Mouse (Mus musculus) left cerebral cortex, adult 2 months (tissue): ENCODE measurements at regions not wholly inside any gene's neighbourhood (a gene's known extent, or its start where the extent isn't known, plus 50 kb on each side); places are given as distances from the start of the nearest gene placed in this dataset.

Experiments
- DNase-seq, 2 experiments: peaks; one replicate each; pipeline ENCODE4 v3.0.0; 2021 to 2022; ENCODE audit warnings: low spot score in 2 of 2, mixed read lengths in 1 of 2; ENCODE audit errors: extremely low spot score in 1 of 2
- H3K27ac ChIP-seq: fragments of 200-600 bp; 2 replicates; pipeline ENCODE4 v1.8.1; 2022
- H3K4me3 ChIP-seq: fragments of 200-600 bp; 2 replicates; pipeline ENCODE4 v1.8.1; 2022
- CTCF ChIP-seq: fragments of 200-600 bp; IDR thresholded peaks from 2 replicates; pipeline ENCODE4 v1.8.1; 2022; ENCODE audit warnings: antibody characterized with exemption, mild to moderate bottlenecking, moderate library complexity
- intact Hi-C: fragments of 180-260 bp; cut with DNase I; formaldehyde crosslinking; loops from one replicate; pipeline ENCODE4 v1.15.1; 2025

DNA sequence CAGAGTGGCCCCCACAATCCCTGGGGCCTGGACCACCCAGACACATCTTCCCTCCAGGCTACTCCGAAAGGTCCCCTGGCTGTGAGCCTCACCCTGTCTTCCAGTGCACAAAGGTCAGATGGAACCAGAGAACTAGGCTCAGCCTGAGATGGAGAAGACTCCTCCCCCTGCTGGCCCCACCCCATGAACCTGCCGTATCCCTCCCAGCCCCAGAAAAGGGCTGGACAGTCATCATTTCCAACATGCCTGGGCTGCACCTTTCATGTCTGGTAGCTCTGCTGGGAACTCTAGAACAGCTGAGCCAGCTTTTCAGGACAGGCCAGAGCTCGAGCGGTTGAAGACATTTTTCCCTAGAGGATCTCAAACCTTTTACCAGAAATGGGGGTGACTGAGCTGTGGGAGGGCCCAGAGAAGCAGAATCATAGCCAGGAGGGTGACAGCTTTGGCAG, 77.8 kb downstream of the Zfp36l1 start:
- H3K27ac ChIP-seq = no peak overlapping the region
- no peak overlapping the region for H3K4me3 ChIP-seq
- no peak for DNase-seq
- no peak for TF ChIP-seq CTCF
- intact Hi-C loops = no loop called here

DNA sequence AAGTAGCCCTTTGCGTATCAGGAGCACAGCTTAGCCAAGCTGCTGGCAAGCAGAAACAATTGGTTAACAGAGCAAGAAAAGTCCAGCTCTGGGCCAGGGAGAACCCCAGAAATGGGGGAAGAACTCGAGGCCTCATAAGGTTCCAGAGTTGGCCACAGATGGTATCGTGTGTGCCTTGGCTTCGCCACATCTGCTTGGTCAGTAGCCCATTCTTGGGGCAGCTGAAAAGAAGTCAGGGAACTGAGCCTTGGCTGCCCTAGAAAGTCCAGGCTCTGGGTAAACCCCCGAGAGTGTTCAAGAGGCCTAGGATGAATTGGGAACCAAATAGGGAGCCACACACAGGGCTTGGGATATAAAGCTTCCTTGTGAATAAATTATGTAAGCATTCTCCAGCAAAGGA, 78.7 kb downstream of the Zfp36l1 start:
- DNase-seq = no peak
- no peak for TF ChIP-seq CTCF
- H3K27ac ChIP-seq = no peak overlapping the region
- H3K4me3 ChIP-seq = no peak overlapping the region
- intact Hi-C loops = no loop called here

DNA sequence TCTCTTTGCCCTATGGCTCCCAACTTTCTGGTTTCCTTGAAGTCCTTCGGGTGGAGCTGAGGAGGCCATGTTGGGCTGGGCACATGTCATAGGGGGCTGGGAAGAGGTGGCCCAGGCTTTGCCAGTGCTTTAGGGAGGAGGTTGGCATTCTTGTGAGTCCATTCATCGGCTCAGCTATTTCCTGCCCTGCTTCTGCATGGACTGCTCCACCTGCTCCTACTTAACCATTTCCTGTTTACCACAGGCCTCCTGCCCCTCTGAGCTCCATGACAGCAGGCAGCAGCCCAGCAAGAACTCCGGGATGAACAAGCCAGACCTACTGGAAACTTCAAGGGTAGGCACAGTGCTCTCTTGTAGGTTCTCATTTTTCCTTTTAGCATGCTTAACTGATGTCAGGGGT, 80.3 kb downstream of the Zfp36l1 start:
- no peak for DNase-seq
- intact Hi-C loops = no loop called here
- Histone ChIP-seq H3K4me3 (no peak overlapping the region), H3K27ac (no peak overlapping the region)
- TF ChIP-seq CTCF = no peak

DNA sequence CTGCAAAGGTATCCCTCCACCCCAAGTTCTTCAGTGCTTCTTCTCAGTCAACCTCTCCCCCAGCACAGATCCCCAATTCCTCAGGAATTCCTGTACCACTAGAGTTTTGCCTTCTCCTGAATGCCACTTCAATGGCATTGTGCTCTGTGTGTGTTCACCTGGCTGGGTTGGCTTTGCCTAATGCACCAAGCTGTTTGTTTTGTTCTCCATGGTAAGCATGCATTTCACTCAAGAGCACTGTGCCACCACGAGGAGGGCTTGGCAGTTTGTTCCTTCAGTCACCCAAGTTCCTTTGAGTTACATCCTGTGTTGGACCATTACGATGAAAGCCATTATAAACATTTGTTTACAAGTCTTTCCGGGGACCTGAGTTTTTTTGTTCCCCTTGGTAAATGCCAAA, 84.5 kb downstream of the Zfp36l1 start:
- Histone ChIP-seq H3K4me3 (no peak overlapping the region), H3K27ac (no peak overlapping the region)
- DNase-seq = no peak
- TF ChIP-seq CTCF = no peak
- intact Hi-C loops = no loop called here

DNA sequence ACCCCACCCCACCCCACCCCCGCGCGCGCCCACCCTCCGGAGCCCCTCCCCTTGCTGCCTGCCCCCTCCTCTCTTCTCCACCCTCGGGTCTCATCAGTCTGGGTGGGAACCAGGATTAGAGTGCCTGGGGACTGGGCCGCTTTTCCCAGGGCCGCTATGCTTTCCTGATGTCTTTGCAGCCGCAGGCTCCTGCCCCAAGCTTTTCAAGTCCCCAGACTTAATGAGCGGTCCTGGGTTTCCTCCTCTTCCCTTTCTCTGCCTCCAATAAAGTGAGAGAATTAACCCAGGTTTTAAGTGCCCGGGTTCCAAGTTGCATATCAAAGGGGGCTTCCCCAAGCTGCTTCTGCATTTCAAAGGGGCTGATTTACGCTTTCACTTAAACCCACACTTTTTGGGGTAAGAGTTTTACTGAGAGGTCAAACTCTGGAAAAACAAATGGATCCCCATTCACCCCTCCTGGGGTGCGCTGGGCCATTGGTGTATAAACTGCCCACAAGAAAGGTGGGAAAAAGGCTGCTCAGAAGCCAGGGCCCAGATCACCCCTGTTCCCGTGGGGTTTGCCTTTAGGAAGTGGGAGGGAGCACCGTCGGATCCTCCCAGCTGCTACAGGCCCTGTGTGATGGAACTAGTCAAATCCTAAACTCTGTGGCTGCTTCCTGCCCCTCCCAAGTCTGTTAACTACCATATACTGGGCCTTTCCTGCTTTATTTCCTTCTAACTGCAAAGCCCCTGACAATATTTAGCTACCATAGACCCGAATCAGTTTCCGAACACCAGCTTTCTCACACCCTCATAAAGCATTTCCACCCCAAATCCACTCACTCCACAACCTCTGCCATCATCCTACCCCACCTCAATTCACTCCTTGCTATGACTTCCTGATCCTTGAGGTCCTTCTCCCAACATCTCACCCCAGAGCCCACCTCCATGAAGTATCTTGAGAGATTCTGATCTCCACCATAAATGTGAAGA, 89.4 kb downstream of the Zfp36l1 start:
- DNase-seq = no peak
- no peak overlapping the region for H3K4me3 ChIP-seq
- intact Hi-C loops = no loop called here
- no peak overlapping the region for H3K27ac ChIP-seq
- no peak for TF ChIP-seq CTCF

DNA sequence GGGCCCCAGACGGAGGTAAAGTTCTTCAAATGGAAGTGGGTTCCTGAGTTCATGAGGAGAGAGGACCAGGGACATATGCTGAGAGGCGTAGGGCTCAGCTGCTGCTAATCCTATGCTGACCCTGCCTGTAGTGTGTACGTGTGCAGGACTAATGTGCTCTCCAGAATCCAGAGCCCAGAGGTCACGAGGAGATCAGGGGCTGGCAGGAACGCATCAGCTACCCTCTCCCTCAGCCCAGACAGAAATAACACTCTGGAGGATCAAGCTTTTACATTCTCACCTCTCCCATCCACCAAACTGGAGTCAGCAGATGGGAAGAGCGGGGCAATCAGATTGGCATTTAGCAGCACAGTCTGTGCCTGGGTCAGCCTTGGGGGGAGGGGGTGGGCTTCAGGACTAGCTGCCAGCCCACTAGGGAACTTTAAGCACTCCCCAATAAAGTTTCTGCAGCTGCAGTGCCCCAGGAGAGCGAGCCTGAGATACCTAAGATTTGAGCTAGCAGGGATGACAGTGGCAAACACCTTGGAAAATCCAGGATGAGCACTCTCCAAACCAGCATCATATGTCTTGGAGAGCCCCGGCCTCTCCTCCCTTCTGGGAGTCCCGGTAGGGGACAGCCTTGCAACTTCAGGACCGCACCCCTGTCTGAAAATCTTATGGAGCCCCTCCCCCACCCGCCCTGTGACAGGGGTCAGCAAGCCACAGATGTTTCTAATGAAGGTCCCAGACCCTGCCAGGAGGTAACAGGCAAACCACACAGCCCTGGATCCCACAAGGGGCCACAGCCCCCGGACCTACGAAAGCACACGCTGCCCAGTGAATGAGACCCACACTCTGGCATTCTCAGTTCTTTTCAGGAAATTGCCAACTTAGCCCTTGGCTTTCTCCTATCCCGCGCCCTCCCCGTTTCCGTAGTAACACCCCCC, 90.4 kb downstream of the Zfp36l1 start:
- DNase-seq = no peak
- intact Hi-C loops = no loop called here
- TF ChIP-seq CTCF = no peak
- Histone ChIP-seq H3K4me3 (no peak overlapping the region), H3K27ac (no peak overlapping the region)

DNA sequence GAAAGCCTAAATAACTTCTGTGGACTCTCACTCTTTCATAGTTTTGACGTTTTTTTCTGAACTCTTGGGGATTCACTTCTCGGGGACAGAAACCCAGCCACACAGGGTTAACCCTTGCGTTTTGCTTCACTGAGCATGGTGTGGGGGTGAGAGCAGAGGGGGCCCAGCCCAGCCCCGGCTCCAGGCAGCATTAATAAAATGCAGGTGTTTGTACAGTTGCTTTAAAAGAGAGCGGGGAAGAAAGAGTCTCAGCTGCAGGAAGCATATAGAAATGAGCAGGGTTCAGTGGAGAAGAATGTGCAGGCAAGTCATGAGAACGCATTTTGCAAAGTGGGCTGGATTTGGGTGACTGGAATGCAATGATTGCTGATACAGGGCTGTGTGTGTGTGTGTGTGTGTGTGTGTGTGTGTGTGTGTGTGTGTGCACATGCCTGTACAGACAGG, 91.8 kb downstream of the Zfp36l1 start:
- TF ChIP-seq CTCF = no peak
- intact Hi-C loops = no loop called here
- no peak for DNase-seq
- Histone ChIP-seq H3K4me3 (no peak overlapping the region), H3K27ac (no peak overlapping the region)

DNA sequence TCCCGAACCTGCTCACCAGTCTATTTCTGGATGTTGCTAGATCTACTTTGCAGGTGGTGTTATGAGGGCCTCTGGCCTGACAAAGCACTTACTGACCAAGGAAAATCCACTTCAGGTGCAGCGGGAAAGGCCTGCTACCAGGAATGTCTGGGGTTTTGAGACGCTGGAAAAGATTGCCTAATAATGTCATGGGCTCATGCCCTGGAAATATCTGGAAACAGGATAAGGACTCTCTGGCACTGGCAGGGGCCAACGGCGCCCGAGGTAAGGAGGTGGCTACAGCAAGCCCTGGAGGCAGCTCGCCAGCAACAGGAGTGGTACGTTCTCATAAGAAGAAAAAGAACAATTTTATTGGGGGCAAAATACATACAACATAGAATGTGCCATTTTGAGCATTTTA, 94.7 kb downstream of the Zfp36l1 start:
- no peak for TF ChIP-seq CTCF
- no peak for DNase-seq
- Histone ChIP-seq H3K4me3 (no peak overlapping the region), H3K27ac (no peak overlapping the region)
- intact Hi-C loops = no loop called here

DNA sequence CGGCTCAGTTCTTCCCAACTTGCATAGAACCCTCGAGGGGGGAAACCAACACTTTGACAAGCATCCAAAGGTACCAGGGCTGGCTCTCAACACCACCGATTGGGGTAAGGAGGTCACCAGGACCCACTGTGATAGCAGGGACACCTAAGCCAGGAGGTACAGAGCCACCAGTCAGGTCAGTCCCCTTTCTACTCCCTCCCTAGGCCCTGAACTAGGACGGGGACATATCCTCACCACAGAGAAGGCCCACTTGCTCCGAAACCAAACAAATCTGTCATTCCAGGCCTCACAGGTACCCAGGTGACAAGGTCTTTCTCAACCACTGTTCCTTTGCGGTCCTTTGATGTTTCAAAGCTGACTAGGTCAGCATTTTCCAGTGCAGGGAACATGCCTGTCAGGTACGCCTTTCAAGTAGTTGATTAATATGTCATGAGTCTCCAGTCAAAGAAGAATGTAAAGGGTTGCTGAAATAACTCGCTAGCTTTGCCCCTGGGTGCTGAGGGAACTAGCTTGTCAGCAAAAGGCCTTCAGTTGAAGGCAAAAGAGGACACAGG, 95.4 kb downstream of the Zfp36l1 start:
- DNase-seq = no peak
- Histone ChIP-seq H3K4me3 (no peak overlapping the region), H3K27ac (no peak overlapping the region)
- intact Hi-C loops = no loop called here
- TF ChIP-seq CTCF = no peak

DNA sequence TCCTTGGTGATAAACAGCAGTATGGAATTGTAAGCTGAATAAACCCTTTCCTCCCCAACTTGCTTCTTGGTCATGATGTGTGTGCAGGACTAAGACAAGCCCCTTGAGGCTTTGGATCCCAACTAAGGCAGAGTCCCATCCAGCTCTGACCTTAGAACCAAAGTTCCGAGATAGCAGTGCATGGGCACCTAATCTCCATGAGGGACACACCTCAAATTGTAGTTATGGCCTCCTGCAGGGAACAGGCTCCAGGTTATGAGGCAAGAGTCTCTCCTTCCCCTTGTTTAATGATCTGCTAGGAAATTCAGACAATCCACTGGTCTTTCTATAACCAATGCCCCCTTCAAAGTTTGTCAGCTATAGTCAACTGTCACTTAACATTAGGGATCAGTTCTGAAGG, 96.9 kb downstream of the Zfp36l1 start:
- H3K4me3 ChIP-seq = no peak overlapping the region
- intact Hi-C loops = no loop called here
- no peak for TF ChIP-seq CTCF
- DNase-seq = no peak
- H3K27ac ChIP-seq = no peak overlapping the region

DNA sequence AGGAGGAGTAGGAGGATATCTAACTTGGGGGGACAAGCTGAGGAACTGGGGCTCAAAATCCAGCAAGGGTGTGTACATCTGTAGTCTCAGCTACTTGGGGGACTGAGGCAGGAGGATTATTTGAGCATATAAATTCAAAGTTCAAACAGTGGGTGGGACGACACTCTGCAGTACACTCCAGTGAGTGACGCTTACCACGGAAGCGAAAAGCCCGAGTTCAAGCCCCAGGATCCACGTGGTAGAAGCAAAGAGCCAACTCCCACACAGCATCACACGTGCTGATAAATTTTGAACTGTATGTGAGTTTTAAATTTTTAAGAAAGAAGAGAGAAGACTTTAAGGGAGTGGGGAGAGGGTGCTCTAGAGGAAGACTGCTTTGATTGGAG, 98.2 kb downstream of the Zfp36l1 start:
- intact Hi-C loops = no loop called here
- Histone ChIP-seq H3K4me3 (no peak overlapping the region), H3K27ac (no peak overlapping the region)
- no peak for TF ChIP-seq CTCF
- DNase-seq = no peak
